Mouse (Mus musculus) erythroblast, embryonic 14.5 days (primary cell): ENCODE data around the gene Emc3.

Experiments
- GATA1 ChIP-seq: IDR thresholded peaks from 2 replicates; pipeline ENCODE4 v1.6.1; 2012; ENCODE audit warnings: low read length, inconsistent platforms, mixed read lengths
- TAL1 ChIP-seq: IDR thresholded peaks from 3 replicates; pipeline ENCODE4 v1.6.1; 2012; ENCODE audit warnings: low read length, inconsistent platforms, mixed read lengths

DNA sequence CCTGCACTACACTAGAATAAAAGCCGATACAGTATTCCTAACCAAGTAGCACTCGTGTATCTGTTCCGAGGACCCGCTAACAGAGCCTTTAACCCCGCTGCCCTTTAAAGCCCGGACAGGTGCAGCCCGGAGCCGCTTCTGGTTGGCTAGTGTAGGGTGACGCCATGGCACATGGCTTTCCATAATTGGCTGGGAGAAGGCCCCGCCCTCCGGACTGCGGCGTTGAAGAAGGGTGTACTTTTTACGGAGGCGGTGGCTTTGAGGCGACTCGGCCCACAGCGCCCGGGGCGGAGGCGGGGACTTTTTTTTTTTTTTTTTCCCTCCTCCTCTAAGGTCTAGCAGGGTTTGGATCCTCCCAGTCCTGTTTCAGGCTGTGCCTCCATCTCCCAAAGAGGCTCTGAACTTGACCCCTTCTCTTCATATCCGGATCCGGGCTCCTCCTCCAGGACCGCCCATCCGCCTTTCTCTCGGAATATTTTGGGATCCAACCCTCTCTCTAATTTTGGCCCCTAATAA, 48.3 kb downstream of the Emc3 start, which contains the start of gene Creld1:
- TF ChIP-seq GATA1, result no peak
- TF ChIP-seq TAL1, result no peak
